26 mouse cellular contexts compared by ENCODE assay signal in genomic region chr9:46146437-46146836, GRCm38 (mm10).
A peak's percentile ranks its signal among the peaks of the same experiment; 100 is the strongest.
DNase-seq lines count a peak whose midpoint lies in the region; TF ChIP-seq lines count a peak whose summit lies in the region.
"Had no signal": no experiment of that assay in that cellular context is flagged by ENCODE, and none has a peak within 500 bp of the region (broad histone marks: within the 10 kb centered on the region; RNA-seq: fewer than 3 reads in every experiment).

No protein-coding gene starts in this region.

- no peak overlapping the region for H3K4me3 ChIP-seq in heart, embryonic 10.5 days
- H3K4me3 ChIP-seq in liver, adult 2 months (ENCODE audit: insufficient read depth, low read depth, low read length) = no peak overlapping the region
- H3K4me3 ChIP-seq: embryonic facial prominence, embryonic 13.5 days; erythroblast, embryonic 14.5 days; hindbrain, embryonic 12.5 days; intestine, embryonic 15.5 days; lung, embryonic 15.5 days; neural tube, embryonic 12.5 days; stomach, embryonic 15.5 days had no signal

- no peak overlapping the region for H3K27ac ChIP-seq in heart, embryonic 10.5 days
- H3K27ac ChIP-seq in liver, adult 2 months (replicated peaks; ENCODE audit: insufficient read depth, low read depth, low read length) = peak overlapping the region; percentile 30; the same call in 1 of the 2 replicates
- H3K27ac ChIP-seq: embryonic facial prominence, embryonic 13.5 days; hindbrain, embryonic 12.5 days; hindbrain, postnatal 0 days; intestine, embryonic 15.5 days; kidney, postnatal 0 days; lung, embryonic 15.5 days; neural tube, embryonic 12.5 days; stomach, embryonic 15.5 days had no signal

- TF ChIP-seq POLR2A in liver, adult 2 months (IDR thresholded peaks at IDR 0.05; ENCODE audit: extremely low read depth, insufficient read depth, low read length) = no peak

- peak; percentile 95 for DNase-seq in heart, adult 11 months
- no peak for DNase-seq in heart, embryonic 10.5 days (ENCODE audit: low spot score)
- DNase-seq in liver, adult 2 months (ENCODE audit: extremely low read depth, low read depth, low spot score) = no peak
- DNase-seq in liver (no peak), adipocyte (ENCODE audit: low spot score) (peak; percentile 66)
- DNase-seq in kidney, adult 9 months = no peak
- DNase-seq in right cerebral cortex, postnatal 14 days = no peak
- DNase-seq: adrenal gland, postnatal 10 days; cerebellum, adult 11-12 months; cerebellum, adult 9-11 months; embryo, embryonic 11 days; heart, postnatal 36 days; kidney, adult 2 months; kidney, postnatal 4 days; lung, postnatal 36 days; thymus, adult 18-20 months; thymus, postnatal 25 days had no signal

- no peaks in the 10 kb centered on the region for H3K9me3 ChIP-seq in heart, embryonic 10.5 days
- H3K9me3 ChIP-seq: embryonic facial prominence, embryonic 13.5 days; hindbrain, embryonic 12.5 days; intestine, embryonic 15.5 days; lung, embryonic 15.5 days; neural tube, embryonic 12.5 days; stomach, embryonic 15.5 days had no signal

- WGBS in heart, embryonic 10.5 days = 73% methylated on average over 3 of the region's 3 CpGs
- WGBS in liver, adult 2 months = 79% methylated on average over 3 of the region's 3 CpGs

- H3K79me2 ChIP-seq in liver, adult 2 months (ENCODE audit: control insufficient read depth, insufficient read depth, low read length) = peaks cover 16% of the 10 kb centered on the region

- 0 out of 2 replicates have a peak, but pooled peaks cover 3% of the 10 kb centered on the region for H3K27me3 ChIP-seq in heart, embryonic 10.5 days (ENCODE audit: insufficient read depth, poor library complexity, severe bottlenecking)
- H3K27me3 ChIP-seq in liver, adult 2 months (ENCODE audit: control insufficient read depth, insufficient read depth, low read length) = no peaks in the 10 kb centered on the region
- H3K27me3 ChIP-seq: embryonic facial prominence, embryonic 13.5 days; hindbrain, embryonic 12.5 days; intestine, embryonic 15.5 days; lung, embryonic 15.5 days; neural tube, embryonic 12.5 days; stomach, embryonic 15.5 days had no signal

- no peak overlapping the region for H3K9ac ChIP-seq in liver, adult 2 months (ENCODE audit: low read depth, low read length)
- H3K9ac ChIP-seq: embryonic facial prominence, embryonic 13.5 days; hindbrain, embryonic 12.5 days; intestine, embryonic 15.5 days; lung, embryonic 15.5 days; neural tube, embryonic 12.5 days; stomach, embryonic 15.5 days had no signal

- peaks cover 18% of the 10 kb centered on the region for H3K4me1 ChIP-seq in heart, embryonic 10.5 days
- H3K4me1 ChIP-seq in liver, adult 2 months (ENCODE audit: control insufficient read depth, insufficient read depth, low read length) = peaks cover 41% of the 10 kb centered on the region

- no peak for TF ChIP-seq CTCF in liver, adult 2 months (IDR thresholded peaks at IDR 0.05; ENCODE audit: low read depth, low read length)

- no peaks in the 10 kb centered on the region for H3K36me3 ChIP-seq in heart, embryonic 10.5 days
- H3K36me3 ChIP-seq in liver, adult 2 months (ENCODE audit: control insufficient read depth, insufficient read depth, low read length) = no peaks in the 10 kb centered on the region
- H3K36me3 ChIP-seq: hindbrain, embryonic 12.5 days; intestine, embryonic 15.5 days; lung, embryonic 15.5 days; neural tube, embryonic 12.5 days; stomach, embryonic 15.5 days had no signal

Comparison
In these comparisons a context has a peak if more than half of its experiments do, and no peak if none do; other contexts are left out.
1. DNase-seq: peak in heart, adult 11 months (single experiment) and adipocyte (single experiment); none in heart, embryonic 10.5 days (single experiment), liver, adult 2 months (single experiment), liver (single experiment), kidney, adult 9 months (single experiment) and right cerebral cortex, postnatal 14 days (single experiment).